Mouse (Mus musculus) CD4-positive, CD25-positive, alpha-beta regulatory T cell, adult 2 months (primary cell): ENCODE data around the gene Utp15.
A peak's percentile ranks its signal among the peaks of the same experiment; 100 is the strongest.

Experiments
- DNase-seq: peaks from one replicate; pipeline ENCODE4 v3.0.0-alpha.2; 2012; ENCODE audit warnings: low read depth, low spot score

Utp15 gene

DNA sequence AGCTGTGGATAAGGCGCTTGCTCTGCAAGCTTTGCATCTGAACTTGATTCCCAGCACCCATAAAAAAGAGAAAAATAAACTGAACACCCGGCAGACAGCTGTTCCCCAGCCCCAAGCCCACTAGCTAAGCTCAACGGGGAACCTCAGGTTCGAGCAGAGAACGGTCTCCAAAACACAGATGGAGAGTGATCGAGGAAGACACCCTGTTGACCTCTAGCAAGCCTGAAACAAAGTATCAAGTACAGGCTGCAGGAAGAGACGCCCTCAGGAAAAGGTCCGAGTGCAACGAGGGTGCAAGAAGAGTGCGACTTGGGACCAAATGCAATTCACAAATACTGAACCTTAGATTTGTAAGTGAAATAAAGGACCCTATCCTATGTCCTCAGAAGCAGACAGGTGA lies 13.2 kb downstream of the Utp15 start:
- DNase-seq, result no peak

DNA sequence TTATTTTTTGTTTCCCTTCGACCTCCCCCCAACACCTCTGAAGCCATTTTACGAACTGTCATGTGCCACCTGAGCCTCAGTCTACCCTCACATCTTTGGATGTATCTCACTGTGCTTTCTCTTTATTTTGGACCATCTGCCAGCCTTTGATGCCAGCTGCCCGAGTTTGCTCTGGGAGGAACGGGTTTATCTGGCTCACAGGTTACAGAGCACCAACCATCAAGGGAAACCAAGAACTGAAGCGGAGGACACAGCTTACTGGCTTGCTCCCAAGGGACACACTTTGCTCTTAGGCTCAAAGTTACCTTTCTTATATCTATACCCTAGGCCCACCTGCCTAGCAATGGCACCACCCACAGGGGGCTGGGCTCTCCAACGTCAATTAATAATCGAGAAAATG lies 17.5 kb downstream of the Utp15 start:
- DNase-seq, result no peak

DNA sequence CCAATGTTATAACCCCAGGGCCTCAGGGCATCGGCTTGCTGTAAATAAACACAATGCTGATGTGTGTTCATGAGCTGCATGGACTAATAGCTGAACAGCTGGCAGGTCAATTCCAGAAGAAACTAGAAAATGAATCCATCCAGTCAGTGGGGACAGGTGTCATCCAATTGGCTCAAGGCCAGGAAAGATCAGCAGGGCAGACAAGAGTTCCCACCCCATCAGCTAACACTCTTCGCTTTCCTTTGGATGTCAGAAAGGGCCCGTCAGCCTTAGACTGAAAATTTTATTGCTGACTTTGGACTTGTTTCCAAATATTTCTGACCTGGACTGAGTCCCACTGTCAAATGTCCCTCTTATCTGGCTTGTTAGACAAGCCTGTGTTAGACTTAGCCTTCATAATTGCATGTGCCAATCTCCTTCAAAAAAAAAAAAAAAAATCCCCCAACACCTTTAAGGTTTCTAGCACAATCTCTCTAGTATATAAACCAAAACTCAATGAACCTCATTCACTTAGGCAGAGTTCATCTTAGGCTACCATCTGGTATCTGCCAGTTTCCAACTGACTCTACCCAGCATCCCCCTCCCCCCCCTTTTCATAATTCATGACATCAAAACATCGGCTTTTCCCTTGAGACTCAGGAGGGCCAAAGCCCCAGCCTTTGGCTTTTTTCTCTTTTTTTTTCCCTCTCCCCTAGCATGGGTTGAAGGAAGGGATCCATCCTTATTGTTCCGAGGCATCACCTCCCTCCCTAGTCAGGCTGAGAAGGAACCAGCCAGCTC lies 18.1 kb downstream of the Utp15 start:
- no peak for DNase-seq

DNA sequence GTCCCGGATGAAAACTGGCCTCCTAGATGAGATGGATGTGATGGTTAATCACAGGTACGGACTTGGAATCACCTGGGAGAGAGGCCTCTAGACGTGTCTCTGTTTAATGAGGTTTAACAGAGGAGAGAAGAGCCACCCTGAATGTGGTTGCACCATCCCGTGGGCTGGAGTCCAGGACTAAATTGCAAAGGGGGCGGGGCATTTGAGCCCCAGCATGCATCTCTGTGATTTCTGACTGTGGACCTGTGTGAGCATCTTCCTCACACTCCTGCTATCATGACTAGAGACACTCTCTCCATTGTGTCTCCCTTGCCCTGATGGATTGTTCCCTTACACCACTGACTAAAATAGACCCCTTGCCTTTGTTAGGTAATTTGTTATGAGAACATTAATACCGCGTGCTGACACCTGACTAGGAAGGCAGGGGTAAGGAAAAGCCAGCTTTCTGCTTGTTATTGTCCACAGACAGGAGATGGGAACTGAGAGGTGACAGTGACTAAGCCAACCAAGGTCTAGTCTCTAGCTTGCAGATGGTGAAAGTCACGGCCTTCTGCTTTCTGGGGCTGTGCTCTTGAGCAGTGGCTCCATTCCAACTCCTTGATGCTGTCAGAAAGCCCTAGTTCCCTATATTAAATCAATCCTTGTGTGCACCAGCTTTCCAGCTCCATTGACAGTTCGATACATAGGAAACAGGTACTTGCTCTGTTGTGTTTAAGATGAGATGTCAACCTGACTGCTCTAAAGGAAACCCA lies 21.1 kb downstream of the Utp15 start:
- no peak for DNase-seq

DNA sequence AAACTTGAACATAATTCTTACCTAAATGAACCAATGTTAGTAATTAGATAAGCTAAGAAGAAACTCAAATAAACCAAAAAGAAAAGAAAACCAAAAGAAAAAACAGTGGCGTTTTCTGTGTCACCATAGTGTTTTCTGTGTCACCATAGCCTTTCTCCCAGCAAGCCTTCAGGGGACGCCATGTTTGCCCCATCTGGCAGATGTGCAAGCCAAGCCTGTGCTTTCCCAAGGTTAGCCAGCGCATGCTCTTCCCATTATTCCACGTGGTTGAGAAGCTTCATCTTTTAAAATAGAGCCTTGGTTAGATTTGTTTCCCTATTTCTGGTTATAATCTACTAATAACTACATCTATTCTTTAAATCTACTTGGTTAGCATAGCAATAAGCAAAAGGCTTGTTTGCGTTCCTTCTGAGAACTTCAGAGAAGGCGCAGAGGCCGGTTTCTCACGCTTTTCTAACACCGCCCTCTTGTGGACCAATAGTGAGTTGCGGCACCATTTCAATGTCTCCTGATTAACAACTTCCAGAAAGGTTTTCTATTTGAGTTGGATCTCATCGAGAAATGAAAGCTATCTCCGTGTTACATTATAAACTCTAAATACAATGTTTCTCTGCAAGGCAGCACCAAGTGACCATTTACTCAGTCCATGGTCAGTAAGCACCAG lies 22.7 kb downstream of the Utp15 start:
- peak; percentile 72 for DNase-seq

DNA sequence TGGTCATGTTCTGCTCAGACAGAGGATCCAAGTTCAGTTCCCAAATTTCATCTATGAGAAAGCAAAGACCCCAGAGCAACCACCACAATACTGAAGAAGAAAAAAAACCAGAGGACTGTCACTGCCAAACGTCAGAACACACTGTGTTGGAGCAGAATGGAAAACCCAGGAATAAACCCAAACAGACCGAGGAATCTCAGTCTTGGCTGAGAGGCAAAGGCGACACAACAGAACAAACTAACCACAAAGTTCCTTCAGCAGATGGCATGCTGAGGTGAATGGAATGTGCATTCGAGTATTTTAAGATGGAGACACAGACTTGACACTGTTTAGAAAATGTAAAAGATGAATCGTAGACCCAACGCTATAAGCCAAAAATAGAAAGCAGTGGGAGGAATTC lies 27.4 kb downstream of the Utp15 start:
- no peak for DNase-seq

DNA sequence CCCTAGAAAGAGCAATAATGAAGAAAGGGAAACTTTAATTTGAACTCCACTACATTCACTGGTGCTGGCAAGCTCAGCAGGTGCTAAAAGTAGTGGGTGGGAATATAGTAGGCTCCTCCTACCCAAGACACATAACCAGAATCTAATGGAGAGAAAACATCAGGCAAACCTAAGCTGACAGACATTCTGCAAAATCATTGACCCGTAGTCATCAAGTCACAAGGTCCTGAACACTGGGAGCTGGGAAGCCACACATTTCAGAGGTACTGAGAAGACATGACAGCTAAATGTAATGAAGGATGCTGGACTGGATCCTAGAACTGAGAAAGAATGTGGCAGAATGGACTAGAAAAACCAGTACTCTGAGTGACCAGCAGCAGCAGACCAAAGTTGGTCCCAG lies 32.3 kb downstream of the Utp15 start:
- DNase-seq, result no peak

DNA sequence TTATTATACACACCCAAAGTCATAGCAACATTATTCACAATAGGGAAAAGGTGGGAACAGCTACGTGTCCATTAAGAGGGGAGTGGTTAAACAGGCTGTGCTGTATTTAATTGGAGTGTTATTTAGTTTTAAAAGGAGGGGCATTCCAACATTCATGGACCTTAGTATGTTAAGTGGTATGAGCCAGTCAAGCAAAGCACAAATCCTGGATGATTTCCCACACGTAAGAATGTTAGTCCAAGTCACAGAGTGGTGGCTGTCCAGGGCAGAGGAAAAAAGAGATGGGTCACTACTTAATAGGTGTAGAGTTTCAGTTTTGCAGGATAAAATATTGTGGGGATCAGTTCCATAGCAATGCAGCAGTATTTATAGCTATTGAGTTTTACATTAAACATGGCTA lies 36.6 kb downstream of the Utp15 start:
- no peak for DNase-seq

DNA sequence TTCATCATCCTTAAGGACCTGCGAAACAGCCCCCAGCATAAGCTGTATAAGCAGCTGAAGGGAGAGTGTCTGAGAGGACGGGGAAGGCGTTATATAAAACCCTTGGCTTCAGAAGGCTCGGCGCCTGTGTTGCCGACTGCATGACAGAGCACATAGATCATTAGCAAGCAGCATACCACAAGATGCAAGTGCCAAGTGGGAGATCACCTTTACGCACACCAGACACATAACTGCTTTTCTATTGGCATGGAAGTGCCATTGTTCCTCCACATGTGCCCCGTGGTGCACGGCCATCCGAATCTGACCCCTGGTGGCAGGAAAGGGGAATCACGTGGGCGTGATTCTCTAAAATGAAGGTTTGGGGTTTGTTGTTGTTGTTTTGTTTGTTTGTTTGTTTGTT lies 40.0 kb downstream of the Utp15 start:
- peak; percentile 28 for DNase-seq

DNA sequence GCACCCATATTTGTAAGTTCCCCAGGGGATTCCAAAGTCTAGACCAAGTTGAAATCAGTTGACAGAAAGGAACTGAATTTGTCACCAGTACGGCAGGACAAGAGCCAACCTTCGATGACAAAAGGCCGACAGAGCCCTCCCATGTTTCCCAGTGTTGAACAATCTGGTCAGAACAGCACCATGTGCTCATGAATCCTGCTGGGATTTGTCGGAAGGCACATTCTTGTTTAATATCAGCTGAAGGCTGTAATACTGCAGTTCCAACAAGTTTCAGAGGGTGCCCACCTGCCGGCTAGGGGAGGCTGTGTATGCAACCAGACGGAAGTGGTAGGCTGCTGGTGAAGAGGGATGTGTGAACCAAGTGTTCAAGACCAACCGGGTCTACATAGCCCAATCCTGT lies 52.7 kb downstream of the Utp15 start:
- DNase-seq, result no peak

DNA sequence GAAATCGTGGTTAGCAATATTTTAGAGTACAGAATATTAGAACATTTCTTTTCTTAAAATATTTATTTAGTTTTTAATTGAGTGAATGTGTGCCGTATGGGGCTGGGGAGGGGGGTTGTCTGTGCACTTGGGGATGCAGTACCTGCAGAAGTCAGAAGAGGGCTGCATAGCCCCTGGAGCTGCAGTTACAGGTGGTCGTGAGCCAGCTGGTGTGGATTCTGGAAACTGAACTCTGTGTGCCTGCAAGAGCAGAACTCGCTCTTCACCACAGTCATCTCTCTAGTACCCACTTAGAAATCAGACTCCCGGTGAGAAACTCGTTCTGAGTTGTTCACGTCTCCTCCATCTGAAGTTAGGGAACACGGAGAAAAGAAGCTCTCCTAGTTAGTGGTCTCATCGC lies 54.0 kb downstream of the Utp15 start:
- DNase-seq, result no peak

DNA sequence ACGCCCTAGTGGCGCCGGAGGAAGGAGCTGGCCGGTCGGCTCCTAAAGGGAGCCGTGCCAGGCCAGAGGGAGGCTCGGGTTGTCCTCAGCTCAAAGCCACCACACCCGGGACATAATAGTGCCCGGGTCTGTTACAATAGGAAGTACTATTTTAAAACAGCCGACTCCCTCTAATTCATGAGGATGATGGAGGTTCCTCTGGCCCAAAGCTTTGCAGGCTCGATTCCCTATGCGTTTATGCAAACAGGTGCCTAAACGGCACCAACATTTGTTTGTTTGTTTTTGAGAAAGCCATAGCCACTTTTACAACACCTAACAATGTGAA lies 56.3 kb downstream of the Utp15 start:
- no peak for DNase-seq

DNA sequence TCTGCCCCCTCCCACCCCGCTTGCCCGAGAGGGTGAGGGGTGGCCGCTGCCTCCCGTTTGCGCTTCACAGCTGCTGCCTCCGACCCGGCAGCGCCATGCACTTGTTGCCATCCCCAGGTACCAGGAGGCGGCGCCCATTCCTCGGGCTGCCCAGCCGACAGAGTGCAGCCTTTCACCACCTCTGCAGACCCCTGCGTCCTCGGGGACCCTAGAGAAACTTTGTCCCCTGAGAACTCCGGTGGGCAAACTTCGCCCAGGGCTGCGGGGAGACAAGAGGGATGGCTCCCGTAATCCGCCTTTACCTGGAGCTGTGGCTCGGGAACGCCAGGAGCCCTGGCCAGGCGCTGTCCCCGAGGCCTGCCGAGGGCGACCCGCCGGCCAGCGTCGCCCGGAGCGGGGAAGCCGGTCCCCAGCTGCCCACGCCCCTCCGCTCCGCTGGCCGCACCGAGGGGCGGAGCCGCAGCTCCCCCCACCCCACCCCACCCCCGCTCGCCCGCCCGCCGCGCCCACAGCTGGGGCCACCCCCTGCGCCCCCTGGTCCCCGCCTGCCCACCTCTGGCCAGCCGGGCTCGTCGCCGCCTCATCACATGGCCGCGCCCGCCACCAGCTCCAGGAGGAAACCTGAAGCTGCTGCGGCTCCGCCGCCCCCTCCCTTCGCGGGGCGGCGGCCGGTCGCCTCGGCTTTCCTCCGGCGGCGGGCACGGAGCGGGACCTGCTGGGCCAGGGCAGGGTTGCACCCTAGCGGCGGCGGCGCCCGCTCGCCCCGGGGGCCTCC lies 56.9 kb downstream of the Utp15 start, which contains the start of gene Arhgef28:
TSS of gene Arhgef28 (minus strand) at position 669 of the 775 bp plus-strand sequence.
- DNase-seq, result peak; percentile 36

DNA sequence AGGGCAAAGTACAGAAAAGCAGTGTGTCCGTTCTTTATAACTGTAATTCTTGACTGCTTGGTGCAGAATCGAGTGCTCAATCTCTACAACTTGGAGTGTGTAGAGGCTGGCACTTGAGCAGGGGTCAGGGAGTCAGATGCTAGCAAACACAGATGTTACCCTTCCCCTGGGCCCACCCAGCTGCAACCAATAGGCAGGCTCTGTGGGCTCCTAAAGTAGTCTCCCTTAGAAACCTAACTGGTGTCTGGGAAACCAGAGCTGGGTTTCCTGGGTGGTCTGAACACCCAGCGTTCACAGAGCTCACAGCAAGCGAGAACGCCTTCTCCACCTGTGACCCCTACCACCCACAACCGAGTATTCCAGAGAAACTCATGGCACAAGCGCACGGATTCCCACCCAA lies 57.7 kb downstream of the Utp15 start:
- DNase-seq, result no peak

DNA sequence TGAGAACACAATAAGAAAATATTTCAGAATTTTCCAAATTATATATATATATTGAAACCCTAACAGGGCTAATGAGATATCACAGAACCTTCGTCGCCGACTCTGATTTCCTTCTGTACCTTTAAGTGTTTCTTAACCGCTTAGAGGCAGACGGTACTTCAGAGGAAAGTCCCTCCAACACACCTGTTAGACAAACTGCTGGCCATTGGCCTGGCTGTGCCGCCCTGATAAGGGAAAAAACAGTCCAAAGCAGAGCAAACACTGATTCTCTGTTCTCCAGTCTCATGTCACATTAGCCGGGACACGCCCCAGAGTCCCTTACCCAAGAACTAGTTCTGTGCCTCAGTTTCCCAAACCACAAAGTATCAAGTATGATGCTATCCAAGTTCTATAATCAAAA lies 58.5 kb downstream of the Utp15 start:
- DNase-seq, result no peak

DNA sequence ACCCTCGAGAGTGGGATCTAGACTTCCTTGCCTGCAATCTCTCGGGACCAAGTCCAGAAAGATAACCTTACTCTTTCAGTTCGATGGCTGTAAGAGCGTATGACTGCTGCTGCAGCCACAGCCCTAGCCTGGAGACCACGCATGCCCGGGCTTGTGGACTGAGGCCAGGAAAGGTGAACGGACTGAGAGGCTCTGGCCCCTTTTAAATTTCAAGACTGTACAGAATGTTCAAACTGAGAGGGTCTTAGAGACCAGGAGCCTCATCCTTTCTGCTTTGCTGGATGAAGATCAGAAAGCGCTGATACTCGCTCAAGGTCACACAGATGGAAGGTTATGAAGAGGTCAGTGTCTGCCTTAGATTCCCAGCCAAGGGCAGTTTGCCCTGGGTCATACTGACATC lies 61.4 kb downstream of the Utp15 start:
- DNase-seq, result no peak
